Mouse (Mus musculus) ovary, adult 10 weeks (tissue): ENCODE results near the gene Klk1b1. TPM values are rescaled to one million over a fixed set of nuclear protein-coding genes. Genes with fewer than 3 reads are reported as not detected.

Experiments
- polyA plus RNA-seq: library from polyadenylated mRNA; stranded (reverse); fragments of 350-450 nt; fragmentation: Illumina TruSeq; extraction: RNeasy Lipid Tissue Mini Kit (QIAGEN cat#74804); gene quantifications from one replicate; pipeline ENCODE4 v1.2.3, GENCODE M21; 2014

Klk1b1 gene
- polyA plus RNA-seq = not detected

DNA sequence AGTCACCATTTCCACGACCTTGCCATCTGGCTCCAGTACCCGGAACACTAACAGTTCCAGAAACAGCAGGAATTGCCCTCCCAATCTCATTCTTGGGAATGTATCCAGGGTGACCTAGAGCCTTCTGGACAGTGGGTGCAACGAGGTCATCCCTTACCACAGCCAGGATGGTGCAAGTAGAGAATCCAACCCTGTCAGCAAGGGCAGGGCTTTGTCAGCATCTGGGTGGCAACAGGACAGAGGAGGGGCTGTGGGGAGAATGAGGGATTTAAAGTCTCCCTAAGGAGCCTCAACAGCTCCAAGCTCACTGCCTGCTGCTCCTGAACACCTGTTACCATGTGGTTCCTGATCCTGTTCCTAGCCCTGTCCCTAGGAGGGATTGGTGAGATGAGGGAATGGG lies at the start of gene Klk1b1:
TSS of gene Klk1b1 (plus strand) at position 301 of the 400 bp plus-strand sequence.

DNA sequence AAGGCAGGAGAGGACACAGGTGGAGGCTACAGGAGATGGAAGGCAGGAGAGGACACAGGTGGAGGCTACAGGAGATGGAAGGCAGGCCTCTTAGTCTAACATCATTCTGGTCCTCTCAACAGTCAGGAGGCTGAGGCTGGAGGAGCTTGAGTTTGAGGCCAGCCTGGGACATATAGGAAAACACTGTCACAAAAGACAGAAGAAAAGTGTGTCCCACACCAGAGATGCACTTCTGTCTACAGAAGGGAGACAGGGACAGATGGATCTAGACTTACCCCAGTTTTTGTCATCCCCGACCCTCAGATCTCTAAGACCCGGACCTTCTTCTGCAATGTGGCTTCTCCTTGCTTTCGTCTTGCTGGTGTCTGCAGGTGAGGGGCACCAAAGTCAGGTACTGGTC lies 33.1 kb upstream of the Klk1b1 start, which contains the start of gene Klk15:
TSS of gene Klk15 (plus strand) at position 301 of the 400 bp plus-strand sequence.

DNA sequence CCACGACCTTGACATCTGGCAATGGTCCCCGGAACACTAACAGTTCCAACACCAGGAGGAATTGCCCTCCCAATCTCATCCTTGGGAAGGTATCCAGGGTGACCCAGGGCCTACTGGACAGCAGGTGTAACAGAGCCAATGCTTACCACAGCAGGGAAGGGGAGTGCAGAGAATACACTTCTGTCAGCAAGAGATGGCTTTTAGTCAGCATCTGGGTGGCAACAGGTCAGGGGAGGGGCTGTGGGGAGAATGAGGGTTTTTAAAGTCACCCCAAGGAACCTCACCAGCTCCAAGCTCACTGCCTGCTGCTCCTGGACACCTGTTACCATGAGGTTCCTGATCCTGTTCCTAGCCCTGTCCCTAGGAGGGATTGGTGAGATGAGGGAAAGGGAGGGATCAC lies 16.2 kb upstream of the Klk1b1 start, which contains the start of gene Klk1b8:
TSS of gene Klk1b8 (plus strand) at position 301 of the 400 bp plus-strand sequence.

DNA sequence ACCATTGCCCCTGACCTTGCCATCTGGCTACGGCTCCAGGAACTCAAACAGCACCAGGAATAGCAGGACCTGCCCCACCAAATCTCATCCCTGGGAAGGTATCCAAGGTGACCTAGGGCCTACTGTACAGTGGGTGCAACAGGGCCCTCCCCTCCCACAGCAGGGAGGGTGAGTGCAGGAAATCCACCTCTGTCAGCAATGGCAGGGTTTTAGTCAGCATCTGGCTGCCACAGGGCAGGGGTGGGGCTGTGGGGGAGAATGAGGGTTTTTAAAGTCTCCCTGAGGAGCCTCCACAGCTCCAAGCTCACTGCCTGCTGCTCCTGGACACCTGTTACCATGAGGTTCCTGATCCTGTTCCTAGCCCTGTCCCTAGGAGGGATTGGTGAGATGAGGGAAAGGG lies 9.2 kb downstream of the Klk1b1 start, which contains the start of gene Klk1b9:
TSS of gene Klk1b9 (plus strand) at position 301 of the 400 bp plus-strand sequence.

DNA sequence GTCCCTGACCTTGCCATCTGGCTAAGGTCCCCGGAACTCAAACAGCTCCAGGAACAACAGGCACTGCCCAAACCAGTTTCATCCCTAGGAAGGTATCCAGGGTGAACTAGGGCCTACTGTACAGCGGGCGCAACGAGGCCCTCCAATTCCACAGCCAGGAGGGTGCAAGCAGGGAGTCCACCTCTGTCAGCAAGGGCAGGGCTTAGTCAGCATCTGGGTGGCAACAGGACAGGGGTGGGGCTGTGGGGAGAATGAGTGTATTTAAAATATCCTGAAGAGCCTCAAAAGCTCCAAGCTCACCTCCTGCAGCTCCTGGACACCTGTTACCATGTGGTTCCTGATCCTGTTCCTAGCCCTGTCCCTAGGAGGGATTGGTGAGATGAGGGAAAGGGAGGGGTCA lies 29.0 kb downstream of the Klk1b1 start, which contains the start of gene Klk1b11:
TSS of gene Klk1b11 (plus strand) at position 301 of the 400 bp plus-strand sequence.

DNA sequence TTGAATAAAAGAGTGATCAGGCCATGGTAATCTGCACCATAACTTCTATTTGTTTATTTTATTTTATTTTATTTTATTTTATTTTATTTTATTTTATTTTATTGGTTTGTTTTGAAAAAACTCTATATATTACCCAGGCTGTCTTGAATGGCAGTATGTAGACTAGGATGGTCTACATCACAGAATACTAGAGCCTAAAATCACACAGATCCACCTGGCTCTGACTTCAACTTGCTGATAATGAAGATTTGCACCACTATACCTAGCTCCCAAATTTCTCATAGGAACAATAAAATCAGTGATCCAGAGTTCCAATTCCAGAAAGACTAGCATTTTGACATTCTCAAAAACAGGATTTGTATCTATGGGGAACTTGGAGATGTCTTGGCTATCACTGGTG lies 45.3 kb downstream of the Klk1b1 start, which contains the start of gene Klk1b26:
TSS of gene Klk1b26 (plus strand) at position 301 of the 400 bp plus-strand sequence.

Other genes with a start within 250 kb of the Klk1b1 start
- not detected for gene Klk12, start 197.9 kb upstream of the Klk1b1 start, polyA plus RNA-seq
- 0.48 TPM for gene Klk11, start 192.1 kb upstream of the Klk1b1 start, polyA plus RNA-seq
- not detected for gene Klk10, start 185.7 kb upstream of the Klk1b1 start, polyA plus RNA-seq
- gene Klk9, start 174.9 kb upstream of the Klk1b1 start, polyA plus RNA-seq = not detected
- gene Klk8, start 169.2 kb upstream of the Klk1b1 start, polyA plus RNA-seq = not detected
- not detected for gene Klk7, start 155.5 kb upstream of the Klk1b1 start, polyA plus RNA-seq
- not detected for gene Klk6, start 142.3 kb upstream of the Klk1b1 start, polyA plus RNA-seq
- not detected for gene Klk5, start 124.8 kb upstream of the Klk1b1 start, polyA plus RNA-seq
- gene Klk4, start 85.6 kb upstream of the Klk1b1 start, polyA plus RNA-seq = not detected
- not detected for gene Klk15, start 33.0 kb upstream of the Klk1b1 start, polyA plus RNA-seq
- gene Klk1b8, start 16.1 kb upstream of the Klk1b1 start, polyA plus RNA-seq = not detected
- gene Klk1b9, start 9.3 kb downstream of the Klk1b1 start, polyA plus RNA-seq = not detected
- not detected for gene Klk1b11, start 29.1 kb downstream of the Klk1b1 start, polyA plus RNA-seq
- gene Klk1b26, start 45.4 kb downstream of the Klk1b1 start, polyA plus RNA-seq = not detected
- not detected for gene Klk1b27, start 85.5 kb downstream of the Klk1b1 start, polyA plus RNA-seq
- 0.60 TPM for gene Klk1b21, start 135.6 kb downstream of the Klk1b1 start, polyA plus RNA-seq
- gene Klk1b22, start 145.9 kb downstream of the Klk1b1 start, polyA plus RNA-seq = not detected
- gene Klk1b16, start 170.0 kb downstream of the Klk1b1 start, polyA plus RNA-seq = not detected
- gene Klk1b24, start 221.5 kb downstream of the Klk1b1 start, polyA plus RNA-seq = not detected
- gene Klk1b3, start 231.4 kb downstream of the Klk1b1 start, polyA plus RNA-seq = not detected
- not detected for gene Klk1b4, start 240.7 kb downstream of the Klk1b1 start, polyA plus RNA-seq
- not detected for gene Klk1b5, start 249.2 kb downstream of the Klk1b1 start, polyA plus RNA-seq